9 mouse cellular contexts compared by ENCODE assay signal in genomic region chr11:76476376-76477094, GRCm38 (mm10).
DNase-seq lines count a peak whose midpoint lies in the region; ATAC-seq and TF ChIP-seq lines count a peak whose summit lies in the region.
"Had no signal": no experiment of that assay in that cellular context is flagged by ENCODE, and none has a peak within 500 bp of the region (broad histone marks: within the 10 kb centered on the region; RNA-seq: fewer than 3 reads in every experiment).

No protein-coding gene starts in this region.

- H3K27me3 ChIP-seq in lung, embryonic 14.5 days (ENCODE audit: insufficient read depth, low read length) = no peaks in the 10 kb centered on the region
- H3K27me3 ChIP-seq in lung, postnatal 0 days (replicated peaks; ENCODE audit: insufficient read depth, low read length) = no peaks in the 10 kb centered on the region
- no peaks in the 10 kb centered on the region for H3K27me3 ChIP-seq in intestine, embryonic 16.5 days (replicated peaks; ENCODE audit: control insufficient read depth, insufficient read depth, low read length)

- no peak overlapping the region for H3K4me2 ChIP-seq in lung, embryonic 14.5 days
- H3K4me2 ChIP-seq in lung, postnatal 0 days (replicated peaks; ENCODE audit: low read depth, low read length) = no peak overlapping the region
- H3K4me2 ChIP-seq in intestine, embryonic 16.5 days (ENCODE audit: low read depth, low read length) = 0 out of 2 replicates have a peak overlapping the region, but pooled peaks have one; percentile 13

- no peak overlapping the region for H3K4me3 ChIP-seq in lung, embryonic 14.5 days (ENCODE audit: low read depth, low read length)
- H3K4me3 ChIP-seq in lung, postnatal 0 days (ENCODE audit: low read depth, low read length) = no peak overlapping the region
- H3K4me3 ChIP-seq in intestine, embryonic 16.5 days (ENCODE audit: low read length) = no peak overlapping the region
- H3K4me3 ChIP-seq in olfactory bulb, adult 2 months (ENCODE audit: insufficient read depth, low read depth, low read length) = no peak overlapping the region

- H3K9me3 ChIP-seq in lung, embryonic 14.5 days (ENCODE audit: low read depth, low read length) = no peaks in the 10 kb centered on the region
- H3K9me3 ChIP-seq in lung, postnatal 0 days (ENCODE audit: low read length) = no peaks in the 10 kb centered on the region
- no peaks in the 10 kb centered on the region for H3K9me3 ChIP-seq in intestine, embryonic 16.5 days (ENCODE audit: control insufficient read depth, low read length)

- intact Hi-C loops in gastrocnemius, postnatal 14 days (cut with DNase I; ENCODE audit: low total_unique reads) = no loop called here

- peak; percentile 33 for DNase-seq in adrenal gland, postnatal 14 days
- no peak for DNase-seq in adrenal gland, postnatal 36 days
- DNase-seq in lung, embryonic 14.5 days = no peak
- DNase-seq in lung, postnatal 0 days (ENCODE audit: low spot score) = no peak
- no peak for DNase-seq in gastrocnemius, postnatal 14 days
- DNase-seq in retina, postnatal 1 day = no peak
- DNase-seq: gastrocnemius, postnatal 36 days had no signal

- H3K27ac ChIP-seq in lung, embryonic 14.5 days (ENCODE audit: low read depth) = peak overlapping the region; percentile 36; the same call in 1 of the 2 replicates
- H3K27ac ChIP-seq in lung, postnatal 0 days (ENCODE audit: low read length) = no peak overlapping the region
- H3K27ac ChIP-seq in intestine, embryonic 16.5 days (ENCODE audit: low read length) = peak overlapping the region; percentile 88
- H3K27ac ChIP-seq in olfactory bulb, adult 2 months (ENCODE audit: insufficient read depth, low read depth, low read length) = peak overlapping the region; percentile 69; the same call in 1 of the 2 replicates

- no peak for TF ChIP-seq CTCF in lung, embryonic 14.5 days (IDR thresholded peaks at IDR 0.05; ENCODE audit: low read depth)
- TF ChIP-seq CTCF in lung, postnatal 0 days (IDR thresholded peaks at IDR 0.05) = no peak
- no peak for TF ChIP-seq CTCF in olfactory bulb, adult 2 months (IDR thresholded peaks at IDR 0.05; ENCODE audit: insufficient read depth, low read depth, low read length)

- no peak for ATAC-seq in lung, embryonic 14.5 days (ENCODE audit: insufficient read depth)
- no peak; the same call in 1 of the 2 replicates for ATAC-seq in lung, postnatal 0 days
- ATAC-seq in intestine, embryonic 16.5 days = peak; percentile 82

- no peak for TF ChIP-seq POLR2A in olfactory bulb, adult 2 months (IDR thresholded peaks at IDR 0.05; ENCODE audit: insufficient read depth, low read depth, low read length)

- H3K9ac ChIP-seq in lung, embryonic 14.5 days = no peak overlapping the region
- H3K9ac ChIP-seq in lung, postnatal 0 days (replicated peaks; ENCODE audit: low read depth) = no peak overlapping the region
- no peak overlapping the region for H3K9ac ChIP-seq in intestine, embryonic 16.5 days (ENCODE audit: low read depth, low read length)

- peaks cover 42% of the 10 kb centered on the region for H3K36me3 ChIP-seq in lung, embryonic 14.5 days (ENCODE audit: insufficient read depth)
- peaks cover 17% of the 10 kb centered on the region for H3K36me3 ChIP-seq in lung, postnatal 0 days (ENCODE audit: insufficient read depth, low read length)
- peaks cover 6% of the 10 kb centered on the region; the same call in 1 of the 2 replicates for H3K36me3 ChIP-seq in intestine, embryonic 16.5 days (ENCODE audit: control insufficient read depth, insufficient read depth, low read length)

- 49% methylated on average over 8 of the region's 8 CpGs for WGBS in lung, embryonic 14.5 days
- WGBS in lung, postnatal 0 days = 49% methylated on average over 8 of the region's 8 CpGs
- WGBS in intestine, embryonic 16.5 days = 46% methylated on average over 8 of the region's 8 CpGs
- 41% methylated on average over 8 of the region's 8 CpGs for WGBS in olfactory bulb, adult 2 months

- no peaks in the 10 kb centered on the region for H3K4me1 ChIP-seq in lung, embryonic 14.5 days (ENCODE audit: insufficient read depth)
- no peaks in the 10 kb centered on the region for H3K4me1 ChIP-seq in lung, postnatal 0 days (ENCODE audit: insufficient read depth, low read depth, low read length)
- peaks cover 39% of the 10 kb centered on the region for H3K4me1 ChIP-seq in intestine, embryonic 16.5 days (ENCODE audit: control insufficient read depth, insufficient read depth, low read length)
- peaks cover 54% of the 10 kb centered on the region for H3K4me1 ChIP-seq in olfactory bulb, adult 2 months (ENCODE audit: control insufficient read depth, insufficient read depth, low read length)

- no peak for TF ChIP-seq EP300 in lung, postnatal 0 days (IDR thresholded peaks at IDR 0.05)
